Mouse (Mus musculus) stomach, embryonic 16.5 days (tissue): Measurements from ENCODE around the gene Lpar3. TPM values are rescaled to one million over a fixed set of nuclear protein-coding genes. Genes with fewer than 3 reads are reported as not detected.

ENCODE experiments used
- polyA plus RNA-seq: library from polyadenylated mRNA; unstranded; fragments of >200 nt; fragmentation: Nextera tagmentation; extraction: Ambion mirVana; gene quantifications from 2 replicates; pipeline ENCODE4 v1.2.1, GENCODE M21; 2015

Gene Lpar3
- polyA plus RNA-seq, 1 experiment from 2014 or later = 1.3 TPM

Other genes with a start within 250 kb of the Lpar3 start
- 1.6 and 1.9 TPM in 2 replicates for gene Syde2, start 233.1 kb upstream of the Lpar3 start, polyA plus RNA-seq
- 0.31 and 0.50 TPM in 2 replicates for gene Wdr63, start 112.8 kb upstream of the Lpar3 start, polyA plus RNA-seq
- gene Mcoln3, start 103.5 kb upstream of the Lpar3 start, polyA plus RNA-seq = 5.7 and 9.9 TPM in 2 replicates
- 2.2 and 2.5 TPM in 2 replicates for gene Mcoln2, start 71.1 kb upstream of the Lpar3 start, polyA plus RNA-seq
- 27.3 and 27.7 TPM in 2 replicates for gene Ssx2ip, start 183.7 kb downstream of the Lpar3 start, polyA plus RNA-seq
- gene Ctbs, start 228.8 kb downstream of the Lpar3 start, polyA plus RNA-seq = 11.5 and 12.7 TPM in 2 replicates